ENCODE assay signal across 20 mouse cellular contexts in genomic region chr17:69499441-69499840, GRCm38 (mm10).
DNase-seq lines count a peak whose midpoint lies in the region; ATAC-seq lines count a peak whose summit lies in the region.
"Had no signal": no experiment of that assay in that cellular context is flagged by ENCODE, and none has a peak within 500 bp of the region (broad histone marks: within the 10 kb centered on the region; RNA-seq: fewer than 3 reads in every experiment).

No protein-coding gene starts in this region.

- H3K27me3 ChIP-seq in hindbrain, embryonic 11.5 days (ENCODE audit: control insufficient read depth, insufficient read depth, low read length) = no peaks in the 10 kb centered on the region
- H3K27me3 ChIP-seq in hindbrain, embryonic 14.5 days (ENCODE audit: control insufficient read depth, insufficient read depth, low read length) = no peaks in the 10 kb centered on the region
- H3K27me3 ChIP-seq in embryonic facial prominence, embryonic 12.5 days = no peaks in the 10 kb centered on the region
- no peaks in the 10 kb centered on the region for H3K27me3 ChIP-seq in midbrain, embryonic 15.5 days (replicated peaks)
- H3K27me3 ChIP-seq: forebrain, embryonic 13.5 days; limb, embryonic 15.5 days; liver, embryonic 15.5 days; lung, embryonic 15.5 days had no signal

- peak; percentile 63; the same call in 1 of the 2 replicates for ATAC-seq in hindbrain, embryonic 11.5 days (ENCODE audit: low FRiP score)
- no peak for ATAC-seq in hindbrain, embryonic 14.5 days (ENCODE audit: low FRiP score)
- ATAC-seq in embryonic facial prominence, embryonic 12.5 days (ENCODE audit: insufficient number of reproducible peaks, insufficient read depth, low FRiP score, low TSS enrichment) = peak; percentile 68; the same call in 1 of the 2 replicates
- ATAC-seq in midbrain, embryonic 15.5 days (replicated peaks) = 0 out of 2 replicates have a peak, but pooled peaks have one; percentile 37
- ATAC-seq: forebrain, embryonic 13.5 days had no signal

- no peak overlapping the region for H3K27ac ChIP-seq in hindbrain, embryonic 11.5 days (ENCODE audit: low read depth, low read length)
- H3K27ac ChIP-seq in hindbrain, embryonic 14.5 days = no peak overlapping the region
- H3K27ac ChIP-seq in embryonic facial prominence, embryonic 12.5 days = no peak overlapping the region
- H3K27ac ChIP-seq in midbrain, embryonic 15.5 days = no peak overlapping the region
- H3K27ac ChIP-seq: forebrain, embryonic 13.5 days; limb, embryonic 15.5 days; liver, embryonic 15.5 days; lung, embryonic 15.5 days had no signal

- H3K36me3 ChIP-seq in hindbrain, embryonic 11.5 days (ENCODE audit: control insufficient read depth, insufficient read depth, low read length) = no peaks in the 10 kb centered on the region
- H3K36me3 ChIP-seq in hindbrain, embryonic 14.5 days (replicated peaks; ENCODE audit: control insufficient read depth, insufficient read depth) = no peaks in the 10 kb centered on the region
- H3K36me3 ChIP-seq in embryonic facial prominence, embryonic 12.5 days = no peaks in the 10 kb centered on the region
- H3K36me3 ChIP-seq in midbrain, embryonic 15.5 days (replicated peaks) = no peaks in the 10 kb centered on the region
- H3K36me3 ChIP-seq: limb, embryonic 15.5 days; liver, embryonic 15.5 days; lung, embryonic 15.5 days had no signal

- 22% methylated on average over 6 of the region's 6 CpGs for WGBS in hindbrain, embryonic 11.5 days
- 17% methylated on average over 6 of the region's 6 CpGs for WGBS in hindbrain, embryonic 14.5 days
- WGBS in embryonic facial prominence, embryonic 12.5 days = 14% methylated on average over 6 of the region's 6 CpGs
- WGBS in midbrain, embryonic 15.5 days = 18% methylated on average over 5 of the region's 6 CpGs

- H3K4me3 ChIP-seq in hindbrain, embryonic 11.5 days (ENCODE audit: low read depth, low read length) = no peak overlapping the region
- H3K4me3 ChIP-seq in hindbrain, embryonic 14.5 days (replicated peaks; ENCODE audit: low read length) = no peak overlapping the region
- no peak overlapping the region for H3K4me3 ChIP-seq in embryonic facial prominence, embryonic 12.5 days
- no peak overlapping the region for H3K4me3 ChIP-seq in midbrain, embryonic 15.5 days
- H3K4me3 ChIP-seq: forebrain, embryonic 13.5 days; limb, embryonic 15.5 days; liver, embryonic 15.5 days; lung, embryonic 15.5 days had no signal

- H3K4me2 ChIP-seq in hindbrain, embryonic 11.5 days (replicated peaks; ENCODE audit: low read depth, low read length) = no peak overlapping the region
- H3K4me2 ChIP-seq in hindbrain, embryonic 14.5 days (replicated peaks) = no peak overlapping the region
- H3K4me2 ChIP-seq in embryonic facial prominence, embryonic 12.5 days (replicated peaks) = no peak overlapping the region
- H3K4me2 ChIP-seq in midbrain, embryonic 15.5 days = no peak overlapping the region
- H3K4me2 ChIP-seq: forebrain, embryonic 13.5 days; limb, embryonic 15.5 days; liver, embryonic 15.5 days; lung, embryonic 15.5 days had no signal

- DNase-seq in hindbrain, embryonic 11.5 days (ENCODE audit: low spot score) = peak; percentile 15
- no peak for DNase-seq in hindbrain, embryonic 14.5 days (ENCODE audit: low spot score)
- DNase-seq in embryo, embryonic 11 days = peak; percentile 17
- DNase-seq in frontal cortex, adult 2 months (ENCODE audit: extremely low spot score in 1 of 2, low spot score in 1 of 2) = no peak
- DNase-seq in liver = no peak
- DNase-seq: adrenal gland, adult 2 months; cerebellum, adult 11-12 months; cerebellum, postnatal 10 days; gastrocnemius, postnatal 10 days; heart, adult 18-20 months; kidney, adult 11 months; kidney, postnatal 4 days; lung, postnatal 36 days; right cerebral cortex, postnatal 14 days had no signal

- H3K4me1 ChIP-seq in hindbrain, embryonic 11.5 days (replicated peaks; ENCODE audit: control insufficient read depth, insufficient read depth, low read length) = no peaks in the 10 kb centered on the region
- H3K4me1 ChIP-seq in hindbrain, embryonic 14.5 days (replicated peaks; ENCODE audit: control insufficient read depth, insufficient read depth, low read length) = no peaks in the 10 kb centered on the region
- H3K4me1 ChIP-seq in embryonic facial prominence, embryonic 12.5 days = no peaks in the 10 kb centered on the region
- no peaks in the 10 kb centered on the region for H3K4me1 ChIP-seq in midbrain, embryonic 15.5 days
- H3K4me1 ChIP-seq: forebrain, embryonic 13.5 days; limb, embryonic 15.5 days; liver, embryonic 15.5 days; lung, embryonic 15.5 days had no signal

- no peak overlapping the region for H3K9ac ChIP-seq in hindbrain, embryonic 11.5 days (ENCODE audit: low read depth, low read length)
- no peak overlapping the region for H3K9ac ChIP-seq in hindbrain, embryonic 14.5 days
- no peak overlapping the region for H3K9ac ChIP-seq in embryonic facial prominence, embryonic 12.5 days
- H3K9ac ChIP-seq in midbrain, embryonic 15.5 days = no peak overlapping the region
- H3K9ac ChIP-seq: forebrain, embryonic 13.5 days; limb, embryonic 15.5 days; liver, embryonic 15.5 days; lung, embryonic 15.5 days had no signal

- no peaks in the 10 kb centered on the region for H3K9me3 ChIP-seq in hindbrain, embryonic 11.5 days (ENCODE audit: control insufficient read depth, low read length)
- no peaks in the 10 kb centered on the region for H3K9me3 ChIP-seq in hindbrain, embryonic 14.5 days (ENCODE audit: control insufficient read depth, low read length)
- H3K9me3 ChIP-seq in embryonic facial prominence, embryonic 12.5 days = no peaks in the 10 kb centered on the region
- H3K9me3 ChIP-seq in midbrain, embryonic 15.5 days = no peaks in the 10 kb centered on the region
- H3K9me3 ChIP-seq: forebrain, embryonic 13.5 days; limb, embryonic 15.5 days; liver, embryonic 15.5 days; lung, embryonic 15.5 days had no signal

Comparison
In these comparisons a context has a peak if more than half of its experiments do, and no peak if none do; other contexts are left out.
1. DNase-seq: peak in hindbrain, embryonic 11.5 days (single experiment) and embryo, embryonic 11 days (single experiment); none in hindbrain, embryonic 14.5 days (single experiment), frontal cortex, adult 2 months (0 of 2) and liver (single experiment).